Mouse (Mus musculus) gastrocnemius, postnatal 25 days (tissue): ENCODE results near the gene Htra2. TPM values are rescaled to one million over a fixed set of nuclear protein-coding genes. Genes with fewer than 3 reads are reported as not detected.

Experiments used
- DNase-seq: peaks from one replicate; pipeline ENCODE4 v3.0.0; 2022
- long read RNA-seq, 2 experiments: library from polyadenylated mRNA; stranded (forward); transcript quantifications; one replicate each; pipeline ENCODE4 v2.0.0; 2021
- total RNA-seq, 2 experiments: library from RNA; stranded (reverse); gene quantifications; 1 replicate in 1 of 2; 2 replicates in 1 of 2; pipeline ENCODE4 v1.2.3; 2021

Htra2 gene
- total RNA-seq: 10 to 100 TPM; 16.5 to 18.4 TPM
- long read RNA-seq, experiment 1, transcript Htra2-201 (8 exons, 1,725 nt): major isoform, 23 of 36 reads
- long read RNA-seq, experiment 1, partial matches to known transcripts: 2 of 36 reads
- long read RNA-seq, experiment 1, other reads (novel, unspliced or antisense): 10 of 36 reads
- long read RNA-seq, experiment 2, transcript Htra2-201 (8 exons, 1,725 nt): major isoform, 20 of 27 reads
- long read RNA-seq, experiment 2, partial matches to known transcripts: 1 of 27 reads
- long read RNA-seq, experiment 2, other reads (novel, unspliced or antisense): 5 of 27 reads

- DNase-seq: no peak
Observed at GRCm38 (mm10) chr6:83054871-83055431, at the start of gene Htra2. TSS of gene Htra2 (minus strand) at chr6:83055273.

GRCm38 (mm10) chr6:83104158-83104557 lies 49.1 kb upstream of the Htra2 start:
- no peak for DNase-seq

- no peak for DNase-seq
Observed at GRCm38 (mm10) chr6:83103130-83103650, 48.1 kb upstream of the Htra2 start.

GRCm38 (mm10) chr6:83101688-83102556 lies 46.8 kb upstream of the Htra2 start:
- peak; percentile 55 for DNase-seq

GRCm38 (mm10) chr6:83101316-83101687 lies 46.2 kb upstream of the Htra2 start, which contains the start of the genes Ccdc142 and Gm42688:
TSS of gene Ccdc142 (plus strand) at chr6:83101601.
TSS of gene Gm42688 (plus strand) at chr6:83101617.
- DNase-seq: peak; percentile 87

- no peak for DNase-seq
Observed at GRCm38 (mm10) chr6:83098411-83098810, 43.3 kb upstream of the Htra2 start.

- DNase-seq: no peak
Observed at GRCm38 (mm10) chr6:83095968-83096367, 40.9 kb upstream of the Htra2 start.

GRCm38 (mm10) chr6:83092416-83093127 lies 37.5 kb upstream of the Htra2 start:
- no peak for DNase-seq

- no peak for DNase-seq
Observed at GRCm38 (mm10) chr6:83087926-83088260, 32.8 kb upstream of the Htra2 start.

GRCm38 (mm10) chr6:83087205-83087925 lies 32.3 kb upstream of the Htra2 start:
- peak; percentile 44 for DNase-seq

- no peak for DNase-seq
Observed at GRCm38 (mm10) chr6:83086121-83087035, 31.3 kb upstream of the Htra2 start, which contains the start of gene Lbx2. TSS of gene Lbx2 (plus strand) at chr6:83086367.

- DNase-seq: no peak
Observed at GRCm38 (mm10) chr6:83084477-83084876, 29.4 kb upstream of the Htra2 start.

- no peak for DNase-seq
Observed at GRCm38 (mm10) chr6:83083497-83083896, 28.4 kb upstream of the Htra2 start.

GRCm38 (mm10) chr6:83080210-83080609 lies 25.1 kb upstream of the Htra2 start:
- DNase-seq: no peak

- peak; percentile 97 for DNase-seq
Observed at GRCm38 (mm10) chr6:83078324-83078858, 23.3 kb upstream of the Htra2 start.

GRCm38 (mm10) chr6:83077630-83078323 lies 22.7 kb upstream of the Htra2 start, which contains the start of gene Pcgf1:
TSS of gene Pcgf1 (plus strand) at chr6:83077869.
- DNase-seq: no peak

- no peak for DNase-seq
Observed at GRCm38 (mm10) chr6:83074979-83075378, 19.9 kb upstream of the Htra2 start.

- no peak for DNase-seq
Observed at GRCm38 (mm10) chr6:83071220-83071619, 16.1 kb upstream of the Htra2 start.
